Mouse (Mus musculus): ENCODE data around the gene Fam13c.

Fam13c gene

GRCm38 (mm10) chr10:70458574-70459263, 18.4 kb downstream of the Fam13c start:
- DNase-seq (ENCODE audit: low read depth) = no peak

- no peak for DNase-seq (ENCODE audit: low read depth)
Observed at GRCm38 (mm10) chr10:70465638-70466037, 25.4 kb downstream of the Fam13c start.

- no peak for DNase-seq (ENCODE audit: low read depth)
Observed at GRCm38 (mm10) chr10:70470836-70471235, 30.6 kb downstream of the Fam13c start.

- no peak for DNase-seq (ENCODE audit: low read depth)
Observed at GRCm38 (mm10) chr10:70477741-70478145, 37.5 kb downstream of the Fam13c start.

GRCm38 (mm10) chr10:70483736-70484135, 43.5 kb downstream of the Fam13c start:
- DNase-seq (ENCODE audit: low read depth) = no peak

GRCm38 (mm10) chr10:70484568-70485286, 44.4 kb downstream of the Fam13c start:
- DNase-seq (ENCODE audit: low read depth) = no peak

GRCm38 (mm10) chr10:70485287-70485612, 45.0 kb downstream of the Fam13c start:
- DNase-seq (ENCODE audit: low read depth) = no peak

- no peak for DNase-seq (ENCODE audit: low read depth)
Observed at GRCm38 (mm10) chr10:70486651-70487050, 46.4 kb downstream of the Fam13c start.

- DNase-seq (ENCODE audit: low read depth) = no peak
Observed at GRCm38 (mm10) chr10:70493891-70494290, 53.6 kb downstream of the Fam13c start.

- no peak for DNase-seq (ENCODE audit: low read depth)
Observed at GRCm38 (mm10) chr10:70494441-70494840, 54.2 kb downstream of the Fam13c start.

- no peak for DNase-seq (ENCODE audit: low read depth)
Observed at GRCm38 (mm10) chr10:70495106-70496104, 55.1 kb downstream of the Fam13c start.

GRCm38 (mm10) chr10:70496938-70497337, 56.7 kb downstream of the Fam13c start:
- DNase-seq (ENCODE audit: low read depth) = no peak

- DNase-seq (ENCODE audit: low read depth) = no peak
Observed at GRCm38 (mm10) chr10:70498328-70498727, 58.0 kb downstream of the Fam13c start.

GRCm38 (mm10) chr10:70499246-70499645, 59.0 kb downstream of the Fam13c start:
- no peak for DNase-seq (ENCODE audit: low read depth)

- DNase-seq (ENCODE audit: low read depth) = no peak
Observed at GRCm38 (mm10) chr10:70504871-70505270, 64.6 kb downstream of the Fam13c start.

- DNase-seq (ENCODE audit: low read depth) = no peak
Observed at GRCm38 (mm10) chr10:70505395-70505794, 65.1 kb downstream of the Fam13c start.

- DNase-seq (ENCODE audit: low read depth) = no peak
Observed at GRCm38 (mm10) chr10:70505842-70506241, 65.6 kb downstream of the Fam13c start.

GRCm38 (mm10) chr10:70506499-70507168, 66.4 kb downstream of the Fam13c start:
- no peak for DNase-seq (ENCODE audit: low read depth)

- peak; percentile 0 for DNase-seq (ENCODE audit: low read depth)
Observed at GRCm38 (mm10) chr10:70507880-70508279, 67.6 kb downstream of the Fam13c start.

- DNase-seq (ENCODE audit: low read depth) = no peak
Observed at GRCm38 (mm10) chr10:70514848-70515247, 74.6 kb downstream of the Fam13c start.

GRCm38 (mm10) chr10:70516661-70517060, 76.4 kb downstream of the Fam13c start:
- no peak for DNase-seq (ENCODE audit: low read depth)

GRCm38 (mm10) chr10:70519640-70520099, 79.4 kb downstream of the Fam13c start:
- no peak for DNase-seq (ENCODE audit: low read depth)
